Mouse (Mus musculus): ENCODE measurements around the gene Olfr850.

Gene Olfr850

GRCm38 (mm10) chr9:19478148-19478547, at the start of gene Olfr850:
Olfr850 (minus strand) TSS chr9:19478248.
- no peak for DNase-seq

GRCm38 (mm10) chr9:19492995-19493394, 14.9 kb upstream of the Olfr850 start, which contains the start of gene Olfr851:
Olfr851 (plus strand) TSS chr9:19493295.
- DNase-seq: no peak

- no peak for DNase-seq
Observed at GRCm38 (mm10) chr9:19439966-19440365, 38.1 kb downstream of the Olfr850 start, which contains the start of gene Olfr849. Olfr849 (plus strand) TSS chr9:19440266.

Data from cerebellum, adult 18-20 months (tissue).